Mouse (Mus musculus): ENCODE measurements around the gene Olfr584.

Gene Olfr584

DNA sequence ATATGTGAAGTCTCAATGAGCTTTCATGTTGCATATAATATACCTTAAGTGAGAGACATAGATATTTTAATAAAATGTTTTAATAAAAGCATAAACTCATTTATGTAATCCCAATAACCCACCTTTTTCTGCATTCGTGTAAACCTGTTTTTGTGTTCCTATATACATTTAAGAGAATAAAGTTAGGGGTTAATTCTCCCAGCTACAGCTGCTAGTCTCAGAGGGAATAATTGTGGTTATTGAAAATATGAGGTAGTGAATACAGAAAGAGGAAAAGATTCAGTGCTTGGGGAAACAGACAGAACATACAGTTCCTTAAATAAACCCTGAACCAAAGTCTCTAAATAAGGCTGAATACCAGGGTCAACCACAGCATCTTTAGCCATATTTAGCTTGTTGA is at the start of gene Olfr584:
Olfr584 (plus strand) TSS at position 301 of the 400 bp plus-strand sequence.
- DNase-seq (ENCODE audit: low spot score): no peak

DNA sequence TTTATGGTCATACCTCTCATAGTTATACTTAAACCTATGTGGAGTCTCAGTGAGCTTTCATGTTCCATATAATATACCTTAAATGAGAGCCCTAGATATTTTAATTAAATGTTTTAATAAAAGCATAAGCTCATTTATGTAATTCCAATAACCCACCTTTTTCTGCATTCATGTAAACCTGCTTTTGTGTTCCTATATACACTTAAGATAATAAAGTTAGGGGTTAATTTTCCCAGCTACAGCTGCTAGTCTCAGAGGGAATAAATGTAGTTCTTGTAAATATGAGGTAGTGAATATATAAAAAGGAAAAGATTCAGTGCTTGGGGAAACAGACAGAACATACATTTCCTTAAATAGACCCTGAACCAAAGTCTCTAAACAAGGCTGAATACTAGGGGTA is 44.0 kb upstream of the Olfr584 start, which contains the start of gene Olfr582:
Olfr582 (plus strand) TSS at position 301 of the 400 bp plus-strand sequence.
- DNase-seq (ENCODE audit: low spot score): no peak

DNA sequence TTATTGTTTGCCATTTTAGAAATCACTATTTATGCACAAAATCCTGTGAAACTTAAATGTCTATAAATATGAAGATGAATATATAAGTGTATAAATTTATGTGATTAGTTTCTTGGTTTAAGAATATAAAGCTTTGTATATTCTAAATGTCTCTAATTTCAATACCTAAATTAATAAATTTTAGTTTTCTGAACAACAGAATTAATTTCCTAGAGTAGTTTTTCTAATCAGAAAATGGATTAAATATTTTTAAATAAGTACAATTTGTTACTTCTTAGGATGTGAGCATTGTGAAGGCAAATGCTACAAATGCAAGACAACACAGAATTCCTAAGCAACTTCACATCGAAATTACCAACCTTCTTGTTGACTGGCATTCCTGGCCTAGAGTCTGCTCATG is 30.7 kb upstream of the Olfr584 start, which contains the start of gene Olfr583:
Olfr583 (plus strand) TSS at position 301 of the 400 bp plus-strand sequence.
- DNase-seq (ENCODE audit: low spot score): no peak

DNA sequence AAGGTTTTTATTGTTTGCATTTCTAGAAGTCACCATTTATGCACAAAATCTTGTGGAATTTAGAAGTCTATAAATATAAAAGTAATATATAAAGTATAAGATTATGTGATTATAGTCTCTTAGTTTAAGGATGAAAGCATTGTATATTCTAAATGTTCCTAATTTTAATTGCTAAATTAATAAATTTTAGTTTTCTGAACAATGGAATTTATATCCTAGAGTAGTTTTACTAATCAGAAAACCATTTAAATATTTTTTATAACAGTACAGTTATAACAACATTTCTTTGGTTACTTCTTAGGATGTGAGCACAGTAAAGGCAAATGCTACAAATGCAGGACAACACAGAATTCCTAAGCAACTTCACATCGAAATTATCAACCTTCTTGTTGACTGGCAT is 15.7 kb downstream of the Olfr584 start, which contains the start of gene Olfr585:
Olfr585 (plus strand) TSS at position 301 of the 400 bp plus-strand sequence.
- DNase-seq (ENCODE audit: low spot score): no peak

DNA sequence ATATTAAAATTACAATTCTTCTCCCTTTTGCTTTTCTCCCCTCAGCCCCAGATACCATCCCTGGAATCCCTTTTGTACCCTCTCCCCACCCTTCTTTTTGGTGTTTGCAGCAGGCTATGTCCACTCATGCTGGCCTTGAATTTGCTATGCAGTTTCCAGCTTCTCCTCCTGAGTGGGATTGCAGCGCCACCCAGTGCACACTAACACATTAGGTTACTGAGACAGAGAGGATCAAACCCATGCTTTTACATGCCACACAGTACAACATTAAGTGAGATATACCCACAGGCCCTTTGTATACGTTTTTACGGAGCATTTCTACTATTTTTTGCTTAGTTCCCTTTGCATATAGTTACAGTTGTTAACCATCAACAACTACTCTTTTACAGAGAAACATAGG is 37.7 kb downstream of the Olfr584 start:
- DNase-seq (ENCODE audit: low spot score): no peak

DNA sequence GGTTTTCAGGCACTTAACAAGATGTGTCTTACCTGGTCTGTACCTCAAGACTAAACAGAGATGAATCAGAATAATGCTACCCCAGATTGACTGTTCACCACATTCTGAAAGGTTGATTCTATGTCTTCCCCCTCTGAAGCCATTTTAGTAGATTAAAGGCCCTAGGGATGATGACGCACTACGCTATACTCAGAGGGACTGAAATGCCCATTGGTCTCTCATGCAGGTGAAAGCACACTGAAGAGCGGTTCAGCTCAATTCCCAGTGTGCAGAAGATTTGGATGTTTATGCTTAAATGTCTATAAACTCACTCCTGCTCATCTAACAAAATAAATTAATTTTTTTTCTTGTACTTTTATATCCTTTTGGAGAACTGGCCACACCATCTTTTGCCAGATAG is 43.9 kb downstream of the Olfr584 start, which contains the start of gene Olfr586:
Olfr586 (minus strand) TSS at position 101 of the 400 bp plus-strand sequence.
- DNase-seq (ENCODE audit: low spot score): no peak

Measured in lung, postnatal 25 days (tissue).